Mouse (Mus musculus) gastrocnemius, adult 18-20 months (tissue): ENCODE data around the gene Mier2. TPM values are rescaled to one million over a fixed set of nuclear protein-coding genes. Genes with fewer than 3 reads are reported as not detected.

Experiments
- DNase-seq: peaks from one replicate; pipeline ENCODE4 v3.0.0; 2021; ENCODE audit warnings: low spot score
- total RNA-seq, 2 experiments: library from RNA; stranded (reverse); gene quantifications; 2 replicates each; pipeline ENCODE4 v1.2.3; 2021

Gene Mier2
- total RNA-seq, 2 experiments from 2014 or later, result 15.5 to 21.4 TPM

DNA sequence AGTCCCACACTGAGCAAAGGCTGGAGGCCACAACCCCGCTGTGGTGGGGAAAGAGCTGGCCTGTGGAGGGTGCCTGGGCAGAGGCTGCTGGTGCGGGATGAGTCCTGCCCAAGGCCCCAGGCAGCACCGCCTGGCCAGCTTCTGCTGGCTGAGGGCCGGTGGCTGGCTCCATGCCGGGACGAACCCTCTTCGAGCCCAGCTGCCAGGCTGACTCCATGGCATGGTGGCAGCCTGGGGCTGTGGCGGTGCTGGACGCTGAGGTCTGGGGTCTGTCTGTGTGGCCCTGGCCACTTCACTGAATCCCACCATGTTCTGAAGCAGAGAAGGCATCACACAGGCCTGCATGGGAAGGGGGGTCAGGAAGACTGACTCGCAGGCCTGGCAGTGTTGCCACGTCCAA is 14.3 kb downstream of the Mier2 start:
- no peak for DNase-seq

DNA sequence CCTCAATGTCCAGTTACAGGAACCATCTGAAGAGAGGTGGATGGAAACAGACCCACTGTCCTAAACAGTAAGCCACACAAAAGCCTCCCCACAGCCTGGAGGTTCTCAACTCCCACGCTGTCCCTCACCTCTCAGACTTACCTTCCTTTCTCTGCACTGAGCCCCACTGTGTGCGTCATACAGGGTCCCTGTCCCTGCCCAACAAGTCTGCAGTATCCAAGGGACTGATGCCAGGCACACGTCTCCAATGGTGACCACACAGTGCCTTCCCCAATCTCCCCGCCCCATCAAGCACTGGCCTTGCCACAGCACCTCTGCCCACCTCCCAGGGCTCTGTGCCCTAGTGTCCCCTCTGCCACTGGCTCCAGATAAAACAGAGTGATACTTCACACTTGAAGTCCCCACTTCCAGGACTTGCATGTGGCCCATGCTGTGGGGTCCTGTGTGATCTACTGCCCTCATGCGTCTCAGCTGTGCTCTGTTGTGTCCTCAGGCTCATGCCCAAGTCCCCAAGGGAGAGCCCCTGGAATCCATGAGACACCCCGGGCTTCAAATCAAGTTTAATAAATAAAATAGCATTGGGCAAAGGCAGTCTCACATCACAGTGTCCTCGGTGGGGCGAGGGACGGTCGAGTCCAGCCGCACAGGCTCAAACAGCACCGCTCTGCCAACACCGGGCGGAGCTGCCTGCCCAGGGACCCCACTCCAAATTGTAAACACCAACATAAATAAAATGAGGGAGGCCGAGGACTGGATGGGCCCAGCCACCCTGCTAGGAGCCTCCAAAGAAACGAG is 15.1 kb downstream of the Mier2 start:
- DNase-seq, result no peak

DNA sequence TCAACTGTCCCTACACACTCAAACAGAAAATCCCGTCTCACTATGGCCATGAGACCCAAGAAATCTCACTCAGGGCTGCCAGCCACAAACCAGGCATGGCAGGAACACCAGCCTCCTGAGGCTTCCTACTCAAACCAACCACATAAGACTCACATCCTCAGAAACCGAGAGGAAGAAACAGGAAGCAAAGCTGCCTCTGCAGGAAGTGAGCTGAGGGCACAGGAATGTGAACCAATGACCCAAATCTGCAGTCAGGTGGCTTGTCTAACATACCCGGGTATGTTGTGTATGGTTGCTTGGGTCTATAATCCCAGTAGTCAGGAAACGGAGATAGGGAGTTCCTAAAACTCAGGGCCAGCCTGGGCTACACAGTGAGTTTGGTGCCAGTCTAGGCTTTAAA is 16.1 kb downstream of the Mier2 start:
- no peak for DNase-seq

DNA sequence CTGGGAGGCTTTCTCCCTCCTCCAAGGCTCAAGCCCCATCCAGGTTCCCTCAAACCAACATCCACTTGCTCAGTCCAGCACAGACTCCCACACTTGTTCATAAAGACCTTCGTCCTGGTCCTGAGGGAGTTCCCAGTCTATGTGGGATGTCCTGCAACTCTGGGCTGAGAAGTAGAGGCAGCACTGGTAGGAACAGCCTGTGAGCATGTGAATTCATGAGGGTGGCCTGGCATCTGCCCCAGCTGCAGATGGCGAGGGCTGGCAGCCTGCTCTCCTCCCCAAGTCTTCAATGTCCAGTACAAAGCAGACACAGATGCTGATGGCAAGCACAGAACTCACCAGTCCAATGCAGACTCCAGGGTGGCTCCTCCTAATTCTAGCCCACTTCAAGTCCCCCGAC is 16.7 kb downstream of the Mier2 start:
- DNase-seq, result no peak

DNA sequence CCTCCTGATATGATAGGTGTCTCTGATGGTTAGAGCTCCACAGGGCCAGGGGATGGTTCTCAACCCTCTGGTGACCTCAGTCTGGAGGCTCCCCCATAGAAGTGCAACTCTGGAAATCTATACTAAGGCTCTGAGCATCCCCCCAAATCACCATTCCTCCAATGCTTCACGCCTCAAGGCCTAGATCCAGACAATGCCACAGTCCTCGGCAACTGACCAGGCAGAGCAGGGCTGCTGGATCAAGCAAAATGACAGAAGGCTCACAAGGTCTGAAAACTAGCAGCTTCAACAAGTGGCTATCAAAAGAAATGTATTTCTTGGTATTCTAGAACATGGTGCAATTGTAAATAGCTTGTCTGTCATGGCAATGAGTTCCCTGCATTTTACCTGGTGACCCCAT is 17.2 kb downstream of the Mier2 start:
- DNase-seq, result no peak

DNA sequence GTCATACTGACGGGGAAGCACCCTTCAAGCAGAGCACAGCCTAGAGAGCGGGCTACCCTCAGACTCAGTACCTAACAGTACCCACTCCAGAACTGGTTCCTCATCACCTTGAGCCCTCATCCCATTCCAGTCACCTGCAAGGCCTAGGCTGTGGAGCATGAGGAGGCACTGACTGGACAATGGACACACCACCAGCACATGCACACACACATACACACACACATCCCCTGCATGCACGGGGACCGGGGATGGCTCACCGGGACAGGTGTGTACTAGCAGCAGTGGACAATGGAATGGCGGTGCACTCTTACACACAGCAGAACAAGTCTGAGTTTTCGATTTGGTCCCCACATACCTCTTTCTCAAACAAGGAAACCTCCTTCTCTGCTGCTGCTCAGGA is 17.7 kb downstream of the Mier2 start:
- DNase-seq, result no peak

DNA sequence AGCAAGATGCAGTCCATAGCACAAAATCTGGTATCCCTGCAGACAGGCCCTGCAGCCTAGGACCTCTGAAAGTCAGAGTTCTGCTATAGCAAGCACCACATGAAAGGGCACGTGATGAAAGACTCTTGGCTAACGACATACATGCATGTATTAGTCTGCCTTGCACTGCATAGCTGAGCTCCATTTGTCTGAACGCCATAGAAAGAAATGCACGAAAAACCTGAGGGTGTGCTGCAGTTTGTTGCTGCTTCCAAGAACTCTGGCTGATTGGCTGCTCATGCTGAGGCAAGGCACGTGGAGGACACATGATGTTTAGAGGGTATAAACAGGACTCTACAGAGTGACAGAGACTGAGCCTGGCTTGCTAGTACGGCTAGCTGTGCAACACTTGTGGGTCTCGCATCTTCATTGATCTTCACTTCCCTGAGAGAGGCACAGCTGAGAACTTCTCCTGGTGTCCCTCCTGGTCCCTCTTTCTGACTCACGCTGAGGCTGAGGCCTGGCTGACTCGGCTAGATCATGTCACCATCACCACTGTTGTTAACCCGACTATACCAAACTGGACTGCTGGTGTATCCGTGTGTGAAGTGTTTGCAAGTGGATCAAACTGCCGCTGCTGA is 18.4 kb downstream of the Mier2 start:
- DNase-seq, result no peak

DNA sequence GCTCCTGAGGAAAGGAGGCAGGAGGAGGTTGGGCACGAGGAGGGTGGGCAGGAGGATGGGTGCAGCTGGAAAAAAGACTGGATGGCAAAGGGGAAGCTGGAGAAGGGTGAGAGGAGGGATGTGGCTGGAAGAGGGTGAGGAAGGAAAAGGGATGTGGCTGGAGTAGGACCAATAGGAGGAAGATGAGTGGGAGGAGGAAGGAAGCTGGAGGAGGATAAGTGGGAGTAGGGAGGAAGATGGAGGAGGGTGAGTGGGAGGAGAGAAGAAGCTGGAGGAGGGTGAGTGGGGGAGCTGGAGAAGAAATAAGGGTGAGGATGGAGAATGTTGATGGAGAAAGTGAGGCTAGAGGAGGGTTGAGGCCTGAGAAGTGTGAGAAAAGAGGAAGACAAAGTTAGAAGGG is 19.6 kb downstream of the Mier2 start:
- DNase-seq, result no peak

DNA sequence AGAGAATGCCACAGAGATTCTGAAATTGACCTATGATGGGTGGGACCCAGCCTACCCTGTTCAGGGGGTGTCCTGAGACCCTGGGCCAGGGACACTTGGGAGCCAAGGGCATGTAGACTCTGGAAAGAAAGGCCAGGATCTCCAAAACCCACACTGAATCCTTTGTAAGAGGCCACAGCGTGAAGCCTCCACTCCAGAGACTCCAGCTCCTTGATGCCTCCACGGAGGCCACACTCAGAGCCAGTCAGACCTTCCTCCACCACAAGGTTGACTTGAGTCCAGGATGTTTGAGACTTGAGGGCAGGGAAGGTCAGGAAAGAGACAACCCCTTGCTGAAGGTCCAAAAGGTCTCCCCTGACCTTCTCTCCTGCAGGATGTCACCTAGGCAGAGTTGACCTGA is 20.6 kb downstream of the Mier2 start:
- no peak for DNase-seq

DNA sequence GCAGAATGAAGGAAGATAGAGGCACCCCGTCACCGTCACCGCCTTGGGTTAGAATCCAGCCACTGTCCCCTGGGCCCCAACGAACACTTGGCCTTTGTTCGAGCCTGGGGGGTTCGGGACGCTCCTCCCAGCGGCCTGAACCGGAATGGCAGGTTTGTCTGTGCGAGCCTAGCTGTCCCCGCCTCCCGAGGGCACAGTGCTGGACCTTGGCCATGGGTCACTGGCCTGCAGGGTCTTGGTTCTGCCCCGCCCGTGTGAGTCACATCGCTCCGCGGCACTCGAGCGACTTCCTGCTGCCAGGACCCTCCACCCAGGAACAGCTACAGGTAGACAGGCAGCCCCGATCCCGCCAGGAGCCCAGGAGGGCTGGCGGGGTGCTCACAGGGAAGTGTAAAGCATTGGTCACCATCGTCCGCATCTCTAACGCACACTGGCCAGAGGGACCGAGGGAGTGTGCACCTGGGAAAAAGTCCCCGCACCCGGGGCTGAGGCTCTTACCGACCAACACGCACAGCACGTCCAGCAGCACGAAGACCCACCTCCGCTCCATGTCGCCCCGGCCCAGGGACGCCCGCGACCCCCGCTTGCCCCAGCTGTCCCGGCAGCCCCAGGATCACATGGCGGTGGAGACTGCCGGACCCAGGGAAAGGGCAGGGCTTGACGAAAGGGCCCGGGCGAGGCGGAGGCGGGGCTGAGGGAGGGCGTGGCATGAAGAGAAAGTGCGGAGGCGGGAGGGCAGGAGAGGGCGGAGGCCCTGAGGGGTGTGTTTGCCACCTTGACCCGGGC is 21.7 kb downstream of the Mier2 start, which contains the start of gene Plpp2:
TSS of gene Plpp2 (minus strand) at position 671 of the 786 bp plus-strand sequence.
- peak; percentile 57 for DNase-seq

DNA sequence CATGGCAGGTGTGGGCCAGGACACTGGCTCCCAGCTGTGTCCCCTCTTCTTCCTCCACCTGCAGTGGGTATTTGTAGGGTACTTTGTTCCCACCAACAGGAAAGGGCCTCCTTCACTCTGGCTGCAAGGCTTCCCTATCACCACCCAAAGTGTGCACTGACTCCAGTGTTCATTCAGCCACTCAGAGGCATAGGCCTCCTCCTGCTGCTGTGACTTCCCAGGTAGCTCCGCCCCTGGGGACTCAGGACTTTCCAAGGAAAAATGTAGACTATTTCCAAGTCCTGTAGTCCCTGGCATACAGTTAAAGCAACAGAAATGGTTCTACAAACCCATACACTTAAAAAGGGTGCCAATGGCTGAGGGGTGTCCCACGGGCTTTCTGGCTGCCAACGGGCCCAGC is 22.3 kb downstream of the Mier2 start:
- DNase-seq, result no peak

DNA sequence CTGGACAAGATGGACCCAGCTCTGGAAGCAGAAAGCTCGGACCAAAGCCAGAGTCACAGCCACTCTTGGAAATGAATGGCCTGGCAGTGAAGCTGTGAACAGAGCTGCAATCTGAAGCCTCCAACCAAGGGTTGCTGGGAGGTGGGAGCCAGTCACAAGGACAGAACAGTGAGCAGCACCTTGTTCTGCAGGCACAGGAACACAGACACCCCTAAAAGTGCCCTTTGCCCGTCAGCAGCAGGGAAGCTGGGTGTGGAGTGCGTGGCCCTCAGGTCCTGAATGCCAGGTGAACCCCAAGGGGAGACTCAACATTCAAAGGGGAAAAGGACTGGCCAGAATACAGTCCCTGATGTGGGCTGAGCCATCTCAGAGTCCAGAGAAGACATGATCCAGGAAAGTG is 23.4 kb downstream of the Mier2 start:
- DNase-seq, result no peak

DNA sequence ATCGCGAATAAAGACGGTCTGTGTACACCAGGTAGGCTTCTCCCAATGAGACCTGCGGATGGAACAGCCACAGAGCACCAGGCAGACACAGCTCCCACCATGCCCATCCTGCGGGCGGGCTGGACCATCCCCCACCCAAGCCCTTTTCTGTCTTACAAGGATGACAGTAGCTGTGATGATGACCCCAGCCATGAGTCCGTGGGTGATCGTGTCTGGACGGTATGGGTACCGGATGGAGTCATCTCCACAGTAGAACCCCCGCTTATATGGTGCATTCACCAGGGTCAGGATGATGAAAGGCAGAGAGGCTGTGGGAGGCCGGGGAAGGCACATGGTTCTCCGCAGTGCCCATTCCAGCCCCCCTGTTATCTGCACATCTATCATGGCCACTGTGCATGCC is 24.3 kb downstream of the Mier2 start:
- no peak for DNase-seq

DNA sequence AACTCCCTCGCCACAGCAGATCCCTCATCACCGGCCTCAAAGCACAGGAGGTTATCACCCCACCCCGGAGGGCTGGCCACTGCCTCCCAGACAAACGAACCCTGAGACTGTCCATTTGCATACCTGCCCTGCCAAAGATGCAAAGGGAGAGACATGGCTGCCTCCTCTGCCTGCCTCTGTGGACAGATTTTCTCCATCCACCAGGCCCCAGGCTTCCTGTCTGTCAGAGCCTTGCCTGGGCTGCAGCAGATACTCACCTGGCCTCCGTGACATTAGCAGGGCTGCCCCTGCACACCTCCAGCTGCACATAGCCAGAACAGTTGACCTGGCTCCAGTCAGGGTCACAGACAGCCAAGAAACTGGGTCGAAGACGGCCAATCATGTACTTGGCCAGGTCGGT is 24.8 kb downstream of the Mier2 start:
- no peak for DNase-seq

DNA sequence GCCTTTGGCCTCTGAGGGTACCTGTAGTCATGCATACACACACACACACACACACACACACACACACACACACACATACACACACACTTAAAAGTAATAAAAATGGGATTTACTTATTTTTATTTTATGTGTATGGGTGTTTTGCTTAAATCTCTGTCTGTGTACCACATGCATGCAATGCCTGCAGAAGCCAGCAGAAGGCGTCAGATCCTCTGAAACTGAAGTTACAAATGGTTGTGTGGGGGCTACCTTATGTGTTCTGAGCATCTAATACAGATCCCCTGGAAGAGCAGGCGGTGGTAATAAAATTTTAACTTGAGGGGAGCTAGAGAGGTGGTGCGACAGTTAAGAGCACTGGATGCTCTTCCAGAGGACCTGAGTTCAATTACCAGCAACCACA is 26.9 kb downstream of the Mier2 start:
- DNase-seq, result no peak

DNA sequence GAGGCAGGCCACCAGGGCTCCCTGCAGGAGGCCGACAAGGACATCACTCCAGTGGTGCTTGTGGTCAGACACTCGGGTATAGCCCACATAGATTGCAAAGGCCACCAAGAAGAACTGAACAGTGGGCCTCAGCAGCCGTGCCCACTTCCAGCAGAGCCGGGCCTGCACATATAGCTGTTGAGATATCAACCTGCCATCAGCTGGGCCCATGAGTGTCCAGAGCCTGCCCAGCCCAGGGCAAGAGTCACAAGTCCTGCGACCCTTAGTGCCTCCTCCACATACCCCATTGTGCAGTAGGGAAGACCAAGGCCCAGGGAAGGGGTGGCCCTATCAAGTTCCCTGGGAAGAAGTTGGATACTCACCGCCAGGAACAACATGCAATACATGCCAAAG is 27.6 kb downstream of the Mier2 start:
- no peak for DNase-seq

DNA sequence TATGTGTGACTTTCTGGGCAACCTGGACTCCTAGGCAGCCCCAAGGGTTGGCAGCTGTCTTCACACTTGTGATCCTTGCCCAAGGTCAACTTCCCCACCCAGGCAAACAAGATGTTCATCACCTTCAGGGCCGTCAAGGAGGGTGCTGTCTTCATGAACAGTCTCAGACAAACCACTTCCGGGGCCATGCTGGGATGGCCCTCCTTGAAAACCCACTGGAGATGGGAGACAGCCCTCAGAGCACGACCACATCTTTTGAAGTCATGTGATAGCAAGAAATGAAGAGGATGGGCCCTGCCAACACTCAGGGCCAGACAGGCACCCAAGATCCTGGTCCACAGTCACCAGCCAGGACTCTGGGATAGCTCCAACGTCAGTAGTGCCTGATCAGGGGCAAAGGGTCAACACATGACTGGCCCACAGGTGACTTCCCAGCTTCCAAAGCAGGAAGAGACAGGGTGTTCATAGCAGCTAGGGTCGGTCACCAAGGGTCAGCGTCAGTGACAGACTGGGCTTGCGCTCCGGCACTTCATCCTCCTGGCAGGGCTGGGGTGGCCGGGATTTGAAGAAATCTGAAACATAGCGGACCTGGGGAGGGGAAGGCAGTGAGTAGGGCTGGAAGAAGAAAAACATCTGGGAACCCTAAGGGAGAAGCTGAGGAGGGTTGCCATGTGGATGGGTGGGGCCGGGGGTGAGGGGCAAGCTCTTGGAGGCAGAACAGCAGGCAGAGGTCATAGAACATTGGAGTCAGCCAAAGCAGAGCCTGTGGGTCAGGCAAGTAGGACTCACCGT is 28.1 kb downstream of the Mier2 start:
- no peak for DNase-seq

DNA sequence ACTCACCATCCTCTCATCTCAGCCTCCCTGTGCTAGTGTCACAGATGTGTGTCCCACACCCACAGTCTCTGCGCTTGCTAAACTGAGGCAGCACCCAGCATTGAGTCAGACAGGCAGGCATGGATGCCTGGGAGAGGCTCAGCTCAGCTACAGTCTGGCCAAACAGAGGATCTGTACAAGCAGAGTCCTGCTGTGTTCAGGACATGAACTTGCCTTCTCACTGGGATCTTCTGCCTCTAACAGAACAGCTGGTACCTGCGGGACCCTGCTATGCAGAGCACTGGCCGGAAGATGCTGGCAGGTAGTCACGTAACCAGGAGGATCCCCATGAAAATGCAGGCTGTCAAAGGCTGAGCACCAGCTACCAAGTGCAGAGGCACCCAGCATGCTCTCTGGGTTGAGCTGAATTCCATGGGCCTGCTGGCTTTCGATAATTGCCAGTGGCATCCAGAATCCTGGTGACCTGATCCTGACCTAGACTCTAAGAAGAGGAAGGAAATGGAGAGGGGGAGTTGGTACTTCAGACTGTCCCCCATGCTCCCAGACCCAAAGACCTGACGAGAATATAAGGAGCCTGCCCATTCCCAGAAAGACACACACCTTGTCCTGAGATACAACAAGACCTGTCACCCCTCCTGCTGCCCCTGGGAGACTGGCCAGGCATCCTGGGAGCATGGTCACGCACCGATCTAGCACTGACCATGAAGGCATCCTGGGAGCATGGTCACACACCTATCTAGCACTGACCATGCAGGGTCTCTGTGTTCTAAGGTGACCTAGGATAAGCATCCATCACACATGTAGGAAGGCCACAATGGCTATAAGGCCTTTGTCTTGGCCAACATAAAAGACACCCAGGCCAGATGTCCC is 29.3 kb downstream of the Mier2 start:
- no peak for DNase-seq

DNA sequence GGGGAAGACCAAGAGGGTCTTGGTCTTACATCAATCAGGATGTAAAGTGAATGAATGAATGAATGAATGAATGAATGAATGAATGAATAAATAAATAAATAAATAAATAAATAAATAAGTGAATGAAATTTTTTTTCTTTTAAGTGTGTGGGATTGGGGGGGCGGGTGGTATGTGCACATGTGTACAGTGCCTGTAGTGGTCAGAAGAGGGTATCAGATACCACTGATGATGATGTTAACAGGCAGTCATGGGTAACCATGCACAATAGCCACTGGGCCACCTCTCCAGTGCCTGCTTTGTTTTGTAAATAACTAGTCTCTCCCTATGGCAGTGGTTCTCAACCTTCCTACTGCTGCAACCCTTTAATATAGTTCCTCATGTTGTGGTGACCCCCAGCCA is 30.6 kb downstream of the Mier2 start:
- no peak for DNase-seq

DNA sequence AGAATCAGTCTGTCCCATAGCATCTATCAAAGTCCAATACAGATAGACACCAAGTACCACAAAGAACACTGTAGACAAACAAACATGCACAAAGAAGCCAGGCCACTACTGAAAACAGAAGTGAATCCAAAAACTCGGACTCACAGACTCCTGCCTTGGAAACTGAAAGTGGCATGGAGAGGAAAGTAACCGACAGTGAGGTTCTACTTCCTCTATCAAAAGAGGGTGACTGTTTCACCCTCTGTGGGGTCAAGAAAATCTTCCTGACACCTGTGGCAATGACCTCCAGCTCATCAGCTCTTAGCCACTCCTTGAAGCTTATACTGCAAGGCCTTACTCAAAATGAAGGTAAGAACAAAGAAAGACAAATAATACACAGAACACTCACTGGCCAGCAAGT is 48.3 kb downstream of the Mier2 start:
- DNase-seq, result no peak
